Mouse (Mus musculus): ENCODE measurements at regions not wholly inside any gene's neighbourhood (a gene's known extent, or its start where the extent isn't known, plus 50 kb on each side); places are given as distances from the start of the nearest gene placed in this dataset.

- DNase-seq (ENCODE audit: low read depth, low spot score): no peak
Measured at GRCm38 (mm10) chr13:48717036-48717435, 54.2 kb downstream of the Barx1 start.

GRCm38 (mm10) chr13:48717451-48717850 lies 54.7 kb downstream of the Barx1 start:
- no peak for DNase-seq (ENCODE audit: low read depth, low spot score)

GRCm38 (mm10) chr13:48723676-48724075 lies 60.9 kb downstream of the Barx1 start:
- peak; percentile 27 for DNase-seq (ENCODE audit: low read depth, low spot score)

GRCm38 (mm10) chr13:48726430-48726829 lies 63.6 kb downstream of the Barx1 start:
- DNase-seq (ENCODE audit: low read depth, low spot score): no peak

- DNase-seq (ENCODE audit: low read depth, low spot score): peak; percentile 53
Measured at GRCm38 (mm10) chr13:48731046-48731996, 68.5 kb downstream of the Barx1 start.

GRCm38 (mm10) chr13:48732168-48732841 lies 69.5 kb downstream of the Barx1 start:
- peak; percentile 87 for DNase-seq (ENCODE audit: low read depth, low spot score)

- peak; percentile 21 for DNase-seq (ENCODE audit: low read depth, low spot score)
Measured at GRCm38 (mm10) chr13:48734985-48735384, 72.2 kb downstream of the Barx1 start.

GRCm38 (mm10) chr13:48745566-48745965 lies 82.8 kb downstream of the Barx1 start:
- DNase-seq (ENCODE audit: low read depth, low spot score): no peak

- no peak for DNase-seq (ENCODE audit: low read depth, low spot score)
Measured at GRCm38 (mm10) chr13:48746301-48746700, 83.5 kb downstream of the Barx1 start.

Data from ZHBTc4 (cell line).